Mouse (Mus musculus) right cerebral cortex, adult 2 months (tissue): Measurements from ENCODE around the gene Trpc3.
"Not testable (repeated sequence)": the region's sequence is repeated elsewhere in the genome, so short reads cannot be mapped to it uniquely, and the experiment has no call there.

Experiments
- DNase-seq, 2 experiments: peaks; one replicate each; pipeline ENCODE4 v3.0.0; 2021 to 2022; ENCODE audit warnings: low spot score in 2 of 2

Gene Trpc3

GRCm38 (mm10) chr3:36689392-36690291 lies at the start of gene Trpc3:
Gene Trpc3 (minus strand): TSS chr3:36690167.
- peak in 1 of 2 experiments; percentile 27 for DNase-seq

GRCm38 (mm10) chr3:36738071-36738470 lies 48.1 kb upstream of the Trpc3 start:
- peak; percentile 29 to 34 for DNase-seq

- peak in 1 of 2 experiments; percentile 21 for DNase-seq
These were observed 43.1 kb upstream of the Trpc3 start for GRCm38 (mm10) chr3:36733075-36733474.

GRCm38 (mm10) chr3:36726545-36726944 lies 36.6 kb upstream of the Trpc3 start:
- DNase-seq: no peak

GRCm38 (mm10) chr3:36721850-36722249 lies 31.9 kb upstream of the Trpc3 start:
- no peak for DNase-seq

GRCm38 (mm10) chr3:36709521-36709920 lies 19.6 kb upstream of the Trpc3 start:
- no peak for DNase-seq

- no peak for DNase-seq
These were observed 304 bp upstream of the Trpc3 start for GRCm38 (mm10) chr3:36690292-36690650.

GRCm38 (mm10) chr3:36688874-36689273 lies 1.1 kb downstream of the Trpc3 start:
- peak; percentile 51 to 54 for DNase-seq

- no peak for DNase-seq
These were observed 14.1 kb downstream of the Trpc3 start for GRCm38 (mm10) chr3:36675822-36676221.

GRCm38 (mm10) chr3:36667814-36668213 lies 22.2 kb downstream of the Trpc3 start:
- DNase-seq: no peak

GRCm38 (mm10) chr3:36645245-36645559 lies 44.8 kb downstream of the Trpc3 start:
- DNase-seq: not testable (repeated sequence)

- DNase-seq: no peak
These were observed 45.3 kb downstream of the Trpc3 start for GRCm38 (mm10) chr3:36644554-36645244.

- DNase-seq: no peak
These were observed 46.6 kb downstream of the Trpc3 start for GRCm38 (mm10) chr3:36643354-36643753.

- DNase-seq: peak; percentile 57 to 58
These were observed 47.2 kb downstream of the Trpc3 start for GRCm38 (mm10) chr3:36642736-36643135.

- DNase-seq: no peak
These were observed 49.2 kb downstream of the Trpc3 start for GRCm38 (mm10) chr3:36640787-36641186.

- peak; percentile 68 to 72 for DNase-seq
These were observed 54.5 kb downstream of the Trpc3 start for GRCm38 (mm10) chr3:36635449-36635848.

- DNase-seq: no peak
These were observed 63.2 kb downstream of the Trpc3 start for GRCm38 (mm10) chr3:36626803-36627202.

- no peak for DNase-seq
These were observed 71.8 kb downstream of the Trpc3 start for GRCm38 (mm10) chr3:36618181-36618580.

GRCm38 (mm10) chr3:36613908-36614255 lies 76.1 kb downstream of the Trpc3 start:
- no peak for DNase-seq

- peak; percentile 95 to 96 for DNase-seq
These were observed 76.6 kb downstream of the Trpc3 start, which contains the start of gene Bbs7 for GRCm38 (mm10) chr3:36613202-36613907. Gene Bbs7 (minus strand): TSS chr3:36613477.

- DNase-seq: no peak
These were observed 77.3 kb downstream of the Trpc3 start for GRCm38 (mm10) chr3:36612687-36613086.
